Mouse (Mus musculus): Measurements from ENCODE around the gene Krtap4-1.
"Not testable (repeated sequence)": the region's sequence is repeated elsewhere in the genome, so short reads cannot be mapped to it uniquely, and the experiment has no call there.

DNA sequence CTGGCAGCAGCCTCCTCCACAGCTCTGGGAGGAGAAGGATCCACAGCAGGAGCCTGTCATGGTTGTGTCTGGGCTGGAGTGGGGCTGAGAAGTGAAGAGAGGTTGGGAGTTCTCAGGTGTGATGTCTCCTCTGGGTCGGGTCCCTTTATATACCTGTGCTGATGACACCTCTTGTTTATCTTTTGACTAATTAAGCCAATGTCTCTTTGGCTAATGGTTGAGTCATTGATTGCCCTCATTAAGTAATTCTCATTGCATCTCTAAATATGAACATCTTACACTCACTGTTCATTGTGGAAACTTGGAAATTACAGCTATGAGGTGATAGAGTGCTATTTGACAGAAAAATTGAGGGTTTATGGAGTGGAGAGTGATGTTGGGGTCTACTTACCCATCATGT is 24.8 kb downstream of the Krtap4-1 start, which contains the start of gene Gm11938:
- not testable (repeated sequence) for TF ChIP-seq POLR2A (IDR thresholded peaks at IDR 0.05; ENCODE audit: control insufficient read depth, low read depth, low read length); CTCF (IDR thresholded peaks at IDR 0.05; ENCODE audit: control insufficient read depth, insufficient read depth, insufficient replicate concordance, low read depth, low read length)

Measured in testis, adult 2 months (tissue).